Mouse (Mus musculus) thymus, postnatal 25 days (tissue): ENCODE measurements around the gene Bag5.
"Not testable (repeated sequence)": the region's sequence is repeated elsewhere in the genome, so short reads cannot be mapped to it uniquely, and the experiment has no call there.

Source experiments
- DNase-seq: peaks from one replicate; pipeline ENCODE4 v3.0.0; 2022

Bag5 gene

DNA sequence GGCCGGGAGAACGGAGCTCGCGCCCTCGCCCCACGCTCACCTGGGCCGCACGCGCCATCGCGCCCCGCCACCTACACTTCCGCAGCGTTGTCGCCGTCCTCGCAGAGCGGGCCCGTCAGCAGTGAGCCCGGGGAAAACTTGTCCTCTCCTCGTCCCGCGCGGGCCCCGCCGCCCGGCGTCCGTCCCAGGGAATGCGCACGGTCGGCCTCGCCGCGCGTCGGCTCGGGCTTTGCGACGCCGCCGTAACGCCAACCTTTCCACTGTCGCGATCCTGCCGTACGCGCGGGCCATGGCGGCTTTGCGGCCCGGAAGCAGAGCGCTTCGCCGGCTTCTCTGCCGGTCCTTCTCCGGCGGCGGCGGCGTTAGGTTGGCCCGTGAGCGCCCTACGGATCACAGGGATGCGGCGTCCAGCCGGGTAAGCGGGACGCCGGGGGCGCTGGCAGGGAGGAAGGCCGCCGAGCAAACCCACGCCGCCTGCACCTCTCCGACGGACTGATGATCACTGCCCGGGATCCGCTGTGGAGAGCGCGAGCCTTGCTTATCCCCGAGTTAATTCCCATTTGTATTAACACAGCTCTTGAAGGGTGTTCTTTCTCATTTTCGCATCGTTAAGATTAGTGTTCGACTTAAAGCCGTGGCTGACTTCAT is at the start of gene Bag5, which contains the start of gene Apopt1:
Gene Bag5, minus strand, starts transcription at position 254 of the 648 bp plus-strand sequence.
Gene Apopt1, plus strand, starts transcription at position 258 of the 648 bp plus-strand sequence.
- peak; percentile 94 for DNase-seq

DNA sequence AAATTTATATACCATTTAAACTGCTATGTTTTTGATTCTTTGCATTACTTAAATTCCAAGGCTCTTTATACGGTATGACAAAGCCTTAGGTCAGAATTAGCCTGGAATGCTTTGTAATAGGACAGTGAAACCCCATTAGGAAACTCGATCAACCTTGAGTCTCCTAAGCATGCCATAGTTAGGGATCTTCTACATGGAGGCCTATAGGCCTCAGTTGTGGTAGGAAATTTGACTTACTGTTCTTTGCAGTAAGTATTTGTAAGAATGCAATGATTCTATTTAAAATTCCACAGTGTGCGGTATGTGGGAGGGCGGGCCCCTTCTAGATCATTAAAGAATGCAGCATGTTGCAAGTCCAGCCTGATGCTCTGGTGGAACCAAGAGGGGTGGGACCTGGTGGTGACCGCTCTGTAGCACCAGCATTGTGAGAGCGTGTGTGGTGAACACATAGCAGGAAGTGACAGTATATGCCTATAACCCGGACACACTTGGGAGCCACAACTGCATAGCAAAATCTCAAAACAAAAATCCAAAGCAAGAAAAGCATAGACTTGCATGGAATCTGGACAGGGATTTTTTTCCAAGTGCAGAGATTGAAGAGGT is 47.4 kb upstream of the Bag5 start:
- no peak for DNase-seq

GRCm38 (mm10) chr12:111759176-111760061 is 46.4 kb upstream of the Bag5 start:
- DNase-seq = peak; percentile 61

- DNase-seq = peak; percentile 86
Measured at GRCm38 (mm10) chr12:111758381-111759175, 45.5 kb upstream of the Bag5 start, which contains the start of gene Klc1. TSS of gene Klc1 (plus strand) at chr12:111758849.

DNA sequence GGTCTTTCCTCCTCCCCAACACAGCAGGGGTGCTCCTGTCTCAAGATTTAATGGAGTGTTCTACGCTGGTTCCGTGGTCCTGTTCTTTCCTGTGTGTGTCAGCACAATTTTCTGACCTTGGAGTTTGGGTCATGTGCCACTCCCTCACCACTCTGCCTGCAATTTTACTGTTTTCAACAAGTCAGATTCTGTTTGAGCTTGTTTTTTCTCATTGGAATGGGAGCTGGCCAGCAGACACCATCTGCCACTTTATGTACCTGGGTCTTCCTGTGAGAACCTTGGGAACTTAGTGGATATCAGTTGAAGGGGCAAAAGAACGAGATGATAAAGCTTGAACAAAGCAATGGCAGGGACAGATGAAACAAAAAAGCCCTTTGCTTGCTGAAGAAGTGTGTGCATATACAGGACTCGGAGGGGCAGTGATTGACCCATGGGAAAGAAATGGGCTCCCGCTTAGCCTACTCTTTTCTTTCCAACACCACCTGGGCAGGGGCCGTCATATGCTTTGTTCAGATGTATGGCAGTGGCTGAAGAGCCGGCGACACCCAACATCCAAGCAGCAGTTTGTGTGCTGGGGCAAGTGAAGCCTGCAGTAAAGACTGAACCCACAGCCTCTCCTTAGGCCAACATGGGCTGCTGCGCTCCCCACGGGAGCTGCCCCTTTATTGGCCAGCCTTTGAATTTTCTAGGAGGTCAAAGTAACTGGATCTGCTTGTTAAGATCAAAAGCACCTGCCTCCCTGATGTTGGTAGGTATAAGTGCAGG is 44.7 kb upstream of the Bag5 start:
- no peak for DNase-seq

- DNase-seq = no peak
Measured at GRCm38 (mm10) chr12:111756698-111757082, 43.6 kb upstream of the Bag5 start.

DNA sequence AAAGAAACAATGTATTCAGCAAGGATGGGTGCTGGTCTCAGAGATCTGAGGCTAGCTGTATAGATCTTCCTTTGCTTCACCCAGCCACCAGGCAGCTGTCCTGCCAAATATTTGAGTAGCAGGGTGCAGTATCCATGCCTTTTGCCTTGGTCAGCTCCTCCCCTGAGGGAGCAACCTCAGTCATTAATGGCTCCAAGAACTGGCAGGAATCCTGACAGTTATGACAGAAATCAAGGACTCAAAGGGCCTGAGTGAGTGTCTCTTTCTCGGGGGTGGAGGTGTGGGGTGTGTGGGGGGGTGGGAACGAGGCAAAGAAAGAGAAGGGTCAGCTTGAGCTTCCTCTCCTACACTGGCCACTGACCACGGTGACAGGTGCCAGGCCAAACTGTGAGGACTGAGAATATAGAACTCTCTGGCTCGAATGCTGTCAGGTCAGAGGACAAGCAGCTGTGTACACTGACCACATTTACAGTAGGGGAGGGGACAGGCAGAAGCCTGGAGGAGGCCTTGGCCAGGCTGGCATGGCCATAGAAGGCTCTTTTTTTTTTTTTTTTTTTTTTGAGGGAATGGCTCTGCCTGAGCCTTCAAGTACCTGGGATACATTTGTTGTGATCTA is 43.1 kb upstream of the Bag5 start:
- DNase-seq = no peak

DNA sequence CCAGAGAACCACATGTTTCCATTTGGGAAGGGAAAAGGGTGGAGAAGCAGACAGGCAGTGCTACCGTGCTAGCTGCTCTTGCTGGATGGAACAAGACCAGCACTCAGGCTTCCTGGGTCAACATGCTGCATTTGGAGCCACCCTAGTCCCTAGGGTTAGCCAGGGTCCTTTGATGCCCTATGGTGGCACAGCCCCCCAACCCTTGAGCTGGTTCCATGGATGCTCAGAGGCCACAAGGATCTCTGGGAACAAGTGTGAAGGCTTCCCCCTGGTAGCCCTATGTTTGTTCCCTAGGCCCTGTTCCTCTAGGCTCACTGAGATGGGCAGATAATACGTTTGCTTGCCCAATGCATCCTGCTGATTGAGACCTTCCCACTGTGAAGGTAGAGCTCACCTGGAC is 42.2 kb upstream of the Bag5 start:
- no peak for DNase-seq

- no peak for DNase-seq
Measured at GRCm38 (mm10) chr12:111754710-111755109, 41.7 kb upstream of the Bag5 start.

DNA sequence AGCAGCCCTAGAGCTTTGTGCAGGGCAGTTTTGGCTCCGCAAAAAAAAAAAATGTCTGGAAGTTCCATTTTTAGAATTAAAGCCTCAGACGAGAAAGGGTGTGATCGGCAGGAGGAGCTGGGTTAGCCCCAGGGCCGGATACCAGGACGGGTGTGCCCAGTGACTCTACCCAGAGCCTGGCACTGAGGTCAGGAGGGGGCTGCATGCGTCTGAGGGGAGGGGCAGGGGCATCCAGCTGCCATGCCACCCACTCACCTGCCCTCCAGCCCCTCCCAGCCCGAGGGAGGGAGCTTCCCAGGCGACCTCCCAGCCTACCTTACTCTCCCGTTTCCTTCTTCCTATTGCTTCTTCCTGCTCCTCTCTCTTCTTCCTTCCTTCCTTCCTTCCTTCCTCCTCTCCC is 40.3 kb upstream of the Bag5 start:
- no peak for DNase-seq

DNA sequence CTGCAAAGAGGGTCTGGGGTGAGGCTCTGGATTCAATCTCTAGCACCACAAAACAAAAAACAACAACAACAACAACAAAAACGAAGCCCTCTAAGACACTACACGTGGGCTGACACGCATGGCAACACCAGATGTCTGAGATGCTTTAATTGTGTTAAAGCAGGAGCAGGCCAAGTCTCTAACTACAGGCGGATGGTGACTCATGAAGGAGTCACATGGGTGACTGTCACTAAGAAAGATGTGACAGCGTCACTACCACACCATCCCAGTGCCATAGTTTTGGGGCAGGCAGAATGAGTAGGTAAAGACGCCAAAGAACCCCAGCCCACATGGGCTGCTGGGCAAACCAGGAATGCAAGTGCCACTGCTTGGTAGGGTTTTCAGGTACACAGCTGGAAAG is 39.4 kb upstream of the Bag5 start:
- no peak for DNase-seq

GRCm38 (mm10) chr12:111750739-111751138 is 37.7 kb upstream of the Bag5 start:
- DNase-seq = no peak

GRCm38 (mm10) chr12:111747421-111747820 is 34.4 kb upstream of the Bag5 start:
- no peak for DNase-seq

GRCm38 (mm10) chr12:111746091-111746490 is 33.0 kb upstream of the Bag5 start:
- DNase-seq = peak; percentile 68

- DNase-seq = no peak
Measured at GRCm38 (mm10) chr12:111745274-111745673, 32.2 kb upstream of the Bag5 start.

- DNase-seq = no peak
Measured at GRCm38 (mm10) chr12:111743981-111744423, 30.9 kb upstream of the Bag5 start.

GRCm38 (mm10) chr12:111743419-111743818 is 30.4 kb upstream of the Bag5 start:
- DNase-seq = no peak

DNA sequence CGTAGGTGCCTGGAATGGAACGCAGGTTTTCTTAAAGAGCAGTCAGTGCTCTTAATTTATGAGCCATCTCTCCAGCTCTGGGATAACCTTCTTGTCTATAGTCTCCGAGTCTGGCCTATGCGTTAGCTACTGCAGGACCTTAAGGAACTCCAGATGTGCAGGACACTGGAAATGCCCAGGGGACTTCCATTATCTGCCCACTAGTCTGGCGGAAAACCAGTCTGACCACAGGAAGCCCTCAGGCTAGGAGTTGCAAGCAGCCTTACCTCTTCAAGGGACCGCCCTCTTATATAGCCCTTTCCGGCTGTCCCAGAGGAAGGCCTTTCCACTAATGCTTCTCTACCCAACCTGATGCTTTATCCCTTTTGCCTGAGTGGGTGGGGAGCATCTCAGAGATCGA is 28.3 kb upstream of the Bag5 start:
- no peak for DNase-seq

DNA sequence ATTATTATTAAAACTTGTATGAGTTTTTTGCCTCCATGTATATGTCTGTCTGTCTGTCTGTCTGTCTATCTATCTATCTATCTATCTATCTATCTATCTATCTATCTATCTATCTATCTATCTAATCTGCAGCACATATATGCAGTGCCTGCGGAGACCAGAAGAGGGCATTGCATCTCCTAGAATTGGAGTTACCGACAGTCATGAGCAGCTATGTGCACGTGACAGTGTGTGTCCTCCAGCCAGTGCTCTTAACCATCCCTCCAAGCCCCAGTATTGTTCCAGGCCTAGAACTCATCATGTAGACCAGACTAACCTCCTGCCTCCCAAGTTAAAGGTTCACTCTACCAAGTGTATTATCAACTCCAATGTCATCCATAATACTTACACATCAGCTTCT is 25.7 kb upstream of the Bag5 start:
- peak; percentile 39 for DNase-seq

DNA sequence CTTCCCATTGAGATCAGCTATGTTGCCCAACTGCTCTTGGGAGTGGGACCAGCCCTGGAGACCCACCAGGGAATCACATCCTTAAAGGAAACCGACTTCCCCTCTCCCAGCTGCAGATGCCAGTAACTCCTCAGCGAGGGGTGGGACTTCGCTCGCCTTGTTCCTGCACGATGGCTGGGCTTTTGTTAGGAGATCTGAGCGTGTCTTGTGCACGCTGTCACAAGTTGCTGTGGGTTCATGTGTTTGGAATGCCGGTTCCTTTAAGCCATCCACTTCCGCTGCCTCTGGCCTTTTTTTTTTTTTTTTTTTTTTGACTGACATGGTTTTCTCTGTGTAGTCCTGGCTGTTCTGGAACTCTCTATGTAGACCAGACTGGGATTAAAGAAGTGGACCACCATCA is 24.3 kb upstream of the Bag5 start:
- no peak for DNase-seq

DNA sequence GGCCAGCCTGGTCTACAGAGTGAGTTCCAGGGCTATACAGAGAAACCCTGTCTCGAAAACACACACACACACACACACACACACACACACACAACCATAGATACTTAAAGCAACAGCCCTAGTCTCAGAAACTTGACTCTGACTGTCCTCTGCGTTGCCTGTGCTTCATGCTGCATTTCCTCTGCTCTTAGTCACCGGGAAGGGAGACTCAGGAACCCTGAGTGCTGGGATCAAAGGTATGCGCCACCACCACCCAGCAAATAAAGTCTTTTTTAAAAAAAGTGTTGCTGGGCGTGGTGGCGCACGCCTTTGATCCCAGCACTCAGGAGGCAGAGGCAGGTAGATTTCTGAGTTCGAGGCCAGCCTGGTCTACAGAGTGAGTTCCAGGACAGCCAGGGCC is 23.6 kb upstream of the Bag5 start:
- not testable (repeated sequence) for DNase-seq

GRCm38 (mm10) chr12:111734912-111735311 is 21.9 kb upstream of the Bag5 start:
- DNase-seq = no peak
